Mouse (Mus musculus) heart, adult 2 months (tissue): ENCODE results near the gene Satb2. TPM values are rescaled to one million over a fixed set of nuclear protein-coding genes. Genes with fewer than 3 reads are reported as not detected.

Experiments
- DNase-seq, 2 experiments: peaks; one replicate each; pipeline ENCODE4 v3.0.0; 2021
- H3K27ac ChIP-seq: fragments of 200-600 bp; 2 replicates; pipeline ENCODE4 v1.8.1; 2022
- H3K27me3 ChIP-seq: fragments of 200-500 bp; 2 replicates; pipeline ENCODE4 v1.6.1; 2012; ENCODE audit warnings: mild to moderate bottlenecking, low read length, inconsistent platforms, mixed read lengths; ENCODE audit not compliant: control insufficient read depth, insufficient read depth
- H3K36me3 ChIP-seq: fragments of 200-500 bp; 2 replicates; pipeline ENCODE4 v1.6.1; 2012; ENCODE audit warnings: low read length, inconsistent platforms; ENCODE audit not compliant: control insufficient read depth, insufficient read depth
- H3K4me1 ChIP-seq: fragments of 200-500 bp; 2 replicates; pipeline ENCODE4 v1.6.1; 2011; ENCODE audit warnings: low read length; ENCODE audit not compliant: control insufficient read depth, insufficient read depth
- H3K4me3 ChIP-seq: fragments of 200-600 bp; 2 replicates; pipeline ENCODE4 v1.8.1; 2022
- H3K79me2 ChIP-seq: fragments of 200-500 bp; replicated peaks from 2 replicates; pipeline ENCODE4 v1.6.1; 2012; ENCODE audit warnings: mild to moderate bottlenecking, inconsistent platforms, low read length, moderate library complexity, mixed read lengths; ENCODE audit not compliant: control insufficient read depth, insufficient read depth
- H3K9ac ChIP-seq: fragments of 200-500 bp; 2 replicates; pipeline ENCODE4 v1.6.1; 2012; ENCODE audit warnings: low read depth, mild to moderate bottlenecking, control low read depth, inconsistent platforms, low read length, mixed read lengths
- CTCF ChIP-seq: fragments of 200-600 bp; IDR thresholded peaks from 2 replicates; pipeline ENCODE4 v1.8.1; 2022; ENCODE audit warnings: antibody characterized with exemption, mild to moderate bottlenecking, moderate library complexity
- EP300 ChIP-seq: fragments of 200-500 bp; IDR thresholded peaks from 2 replicates; pipeline ENCODE4 v1.6.1; 2011; ENCODE audit warnings: low read depth, low read length, control low read depth; ENCODE audit not compliant: insufficient read depth
- POLR2A ChIP-seq: fragments of 200-500 bp; IDR thresholded peaks from 2 replicates; pipeline ENCODE4 v1.6.1; 2011; ENCODE audit warnings: mild to moderate bottlenecking, low read depth, low read length, control low read depth; ENCODE audit not compliant: insufficient read depth
- WGBS: fragments of 180-500 bp; shearing (Covaris S2); methylation state at CpG from one replicate; pipeline ENCODE4 v1.1.7; 2018; 5-methylcytosine and 5-hydroxymethylcytosine counted together
- intact Hi-C: fragments of 180-260 bp; cut with DNase I; formaldehyde crosslinking; loops from one replicate; pipeline ENCODE4 v1.15.1; 2025
- polyA plus RNA-seq: library from polyadenylated mRNA; depleted of rRNA; stranded (reverse); fragments of >200 nt; gene quantifications from 2 replicates; pipeline ENCODE4 v1.2.3, GENCODE M21; 2012
- total RNA-seq, 2 experiments: library from RNA; stranded (reverse); gene quantifications; 2 replicates each; pipeline ENCODE4 v1.2.3; 2021

Satb2 gene
- total and polyA plus RNA-seq, 3 experiments: 0.14 to 0.39 (median 0.25) TPM

GRCm38 (mm10) chr1:56976044-56976824, 2.2 kb downstream of the Satb2 start:
- Histone ChIP-seq H3K79me2 (no peaks in the 10 kb centered on the region), H3K27ac (no peak overlapping the region), H3K4me3 (no peak overlapping the region), H3K27me3 (peaks cover 25% of the 10 kb centered on the region), H3K4me1 (peaks cover 2% of the 10 kb centered on the region), H3K36me3 (no peaks in the 10 kb centered on the region), H3K9ac (no peak overlapping the region)
- peak in 1 of 2 experiments; percentile 38 for DNase-seq
- 11% methylated on average over 25 of the region's 25 CpGs for WGBS
- TF ChIP-seq POLR2A (no peak), EP300 (no peak), CTCF (no peak)
- intact Hi-C loops: loop anchor here (5.0 to 10.0 kb wide), 2 partner anchors 231 to 1571 kb away; partner anchors contain the start of gene Plcl1

GRCm38 (mm10) chr1:56975546-56975945, 2.9 kb downstream of the Satb2 start:
- Histone ChIP-seq H3K27me3 (peaks cover 24% of the 10 kb centered on the region), H3K4me3 (no peak overlapping the region)

GRCm38 (mm10) chr1:56974187-56974586, 4.3 kb downstream of the Satb2 start:
- no peak for DNase-seq
- 13% methylated on average over 14 of the region's 14 CpGs for WGBS
- intact Hi-C loops: loop anchor here (10.0 kb wide), 1 partner anchor 1569 kb away; the partner anchor contains the start of gene Plcl1
- Histone ChIP-seq H3K4me3 (no peak overlapping the region), H3K79me2 (no peaks in the 10 kb centered on the region), H3K4me1 (no peaks in the 10 kb centered on the region; the same call in 1 of the 2 replicates), H3K9ac (no peak overlapping the region), H3K36me3 (no peaks in the 10 kb centered on the region), H3K27me3 (peaks cover 28% of the 10 kb centered on the region), H3K27ac (no peak overlapping the region)
- no peak for TF ChIP-seq EP300
- no peak for TF ChIP-seq CTCF

More at GRCm38 (mm10) chr1:56975546-56975945, 2.9 kb downstream of the Satb2 start:
- DNase-seq: no peak
- Histone ChIP-seq H3K9ac (no peak overlapping the region), H3K79me2 (no peaks in the 10 kb centered on the region), H3K4me1 (peaks cover under 1% of the 10 kb centered on the region), H3K36me3 (no peaks in the 10 kb centered on the region), H3K27ac (no peak overlapping the region)
- TF ChIP-seq CTCF (no peak), EP300 (no peak), POLR2A (no peak)
- WGBS: 18% methylated on average over 12 of the region's 12 CpGs
- intact Hi-C loops: loop anchor here (5.0 to 10.0 kb wide), 2 partner anchors 232 to 1571 kb away; partner anchors contain the start of gene Plcl1

GRCm38 (mm10) chr1:56973593-56973950, 4.9 kb downstream of the Satb2 start:
- TF ChIP-seq POLR2A (no peak), CTCF (no peak), EP300 (no peak)
- Histone ChIP-seq H3K4me1 (no peaks in the 10 kb centered on the region; the same call in 1 of the 2 replicates), H3K27ac (no peak overlapping the region), H3K27me3 (peaks cover 28% of the 10 kb centered on the region), H3K4me3 (peak overlapping the region; percentile 98), H3K9ac (peak overlapping the region; percentile 92), H3K79me2 (no peaks in the 10 kb centered on the region), H3K36me3 (no peaks in the 10 kb centered on the region)
- no peak for DNase-seq
- intact Hi-C loops: loop anchor here (10.0 kb wide), 1 partner anchor 1569 kb away; the partner anchor contains the start of gene Plcl1
- WGBS: under 1% methylated on average over 16 of the region's 16 CpGs

- TF ChIP-seq POLR2A: no peak
- no peak for TF ChIP-seq CTCF
- TF ChIP-seq EP300: no peak
- peak overlapping the region; percentile 98 for H3K4me3 ChIP-seq
- intact Hi-C loops: loop anchor here (10.0 kb wide), 1 partner anchor 1568 kb away; the partner anchor contains the start of gene Plcl1
- peak; percentile 94 to 99 for DNase-seq
- peak overlapping the region; percentile 71 for H3K27ac ChIP-seq
- under 1% methylated on average over 47 of the region's 47 CpGs for WGBS
- no peaks in the 10 kb centered on the region for H3K36me3 ChIP-seq
- peak overlapping the region; percentile 92 for H3K9ac ChIP-seq
- H3K27me3 ChIP-seq: peaks cover 25% of the 10 kb centered on the region
- H3K79me2 ChIP-seq: no peaks in the 10 kb centered on the region
- H3K4me1 ChIP-seq: no peaks in the 10 kb centered on the region; the same call in 1 of the 2 replicates
Observed at GRCm38 (mm10) chr1:56972950-56973592, 5.4 kb downstream of the Satb2 start.
